8 mouse cellular contexts compared by ENCODE assay signal in genomic region chr4:150909451-150910156, GRCm38 (mm10). TPM values are rescaled to one million over a fixed set of nuclear protein-coding genes. Genes with fewer than 3 reads are reported as not detected.
DNase-seq lines count a peak whose midpoint lies in the region; ATAC-seq and TF ChIP-seq lines count a peak whose summit lies in the region.

No protein-coding gene starts in this region.

- peak overlapping the region; percentile 81 for H3K27ac ChIP-seq in forebrain, postnatal 0 days (ENCODE audit: low read depth, low read length)
- H3K27ac ChIP-seq in lung, embryonic 15.5 days: peak overlapping the region; percentile 82

- H3K4me2 ChIP-seq in forebrain, postnatal 0 days (ENCODE audit: low read depth): peak overlapping the region; percentile 85
- H3K4me2 ChIP-seq in lung, embryonic 15.5 days: peak overlapping the region; percentile 75

- TF ChIP-seq CTCF in G1E (IDR thresholded peaks at IDR 0.05; ENCODE audit: low read depth, low read length): no peak
- peak; percentile 50 for TF ChIP-seq CTCF in forebrain, postnatal 0 days (IDR thresholded peaks at IDR 0.05; ENCODE audit: low read depth)

- WGBS in forebrain, postnatal 0 days: 3% methylated on average over 56 of the region's 56 CpGs
- 0% methylated on average over 56 of the region's 56 CpGs for WGBS in lung, embryonic 15.5 days

- no peaks in the 10 kb centered on the region for H3K27me3 ChIP-seq in G1E (ENCODE audit: insufficient read depth, low read length)
- no peaks in the 10 kb centered on the region for H3K27me3 ChIP-seq in forebrain, postnatal 0 days (ENCODE audit: insufficient read depth, low read length)
- no peaks in the 10 kb centered on the region for H3K27me3 ChIP-seq in lung, embryonic 15.5 days

- H3K9ac ChIP-seq in forebrain, postnatal 0 days: peak overlapping the region; percentile 74
- peak overlapping the region; percentile 89 for H3K9ac ChIP-seq in lung, embryonic 15.5 days

- ATAC-seq in G1E (ENCODE audit: extremely low read depth, insufficient number of reproducible peaks, low FRiP score, poor library complexity, severe bottlenecking): peak; percentile 58
- ATAC-seq in forebrain, postnatal 0 days: peak; percentile 90
- peak; percentile 92 for ATAC-seq in lung, embryonic 15.5 days (ENCODE audit: borderline replicate concordance, extremely low read depth, low FRiP score, low TSS enrichment)

- 0 out of 2 replicates have a peak, but pooled peaks cover 3% of the 10 kb centered on the region for H3K9me3 ChIP-seq in G1E (replicated peaks)
- no peaks in the 10 kb centered on the region for H3K9me3 ChIP-seq in forebrain, postnatal 0 days (ENCODE audit: low read length)
- no peaks in the 10 kb centered on the region for H3K9me3 ChIP-seq in lung, embryonic 15.5 days

- H3K4me3 ChIP-seq in G1E (ENCODE audit: low read depth, low read length): peak overlapping the region; percentile 92
- peak overlapping the region; percentile 73 for H3K4me3 ChIP-seq in forebrain, postnatal 0 days (ENCODE audit: low read depth, low read length)
- peak overlapping the region; percentile 77 for H3K4me3 ChIP-seq in lung, embryonic 15.5 days

- H3K4me1 ChIP-seq in G1E (ENCODE audit: insufficient read depth, low read depth, low read length): peaks cover 70% of the 10 kb centered on the region
- no peaks in the 10 kb centered on the region for H3K4me1 ChIP-seq in forebrain, postnatal 0 days (ENCODE audit: insufficient read depth)
- peaks cover 26% of the 10 kb centered on the region for H3K4me1 ChIP-seq in lung, embryonic 15.5 days

- peaks cover 54% of the 10 kb centered on the region for H3K36me3 ChIP-seq in G1E (replicated peaks)
- H3K36me3 ChIP-seq in forebrain, postnatal 0 days (ENCODE audit: insufficient read depth): peaks cover 22% of the 10 kb centered on the region; the same call in 1 of the 2 replicates
- H3K36me3 ChIP-seq in lung, embryonic 15.5 days: peaks cover 24% of the 10 kb centered on the region

- DNase-seq in G1E (ENCODE audit: low spot score): peak; percentile 95
- peak; percentile 98 to 99 for DNase-seq in cerebellum, adult 18-20 months
- DNase-seq in forebrain, postnatal 0 days: peak; percentile 100
- peak; percentile 99 for DNase-seq in heart, postnatal 4 days
- DNase-seq in layer of hippocampus, adult 8-10 months (ENCODE audit: low spot score in 2 of 2): peak; percentile 95 to 98
- DNase-seq in ovary, adult 18-20 months (ENCODE audit: low spot score): peak; percentile 98
- peak; percentile 99 for DNase-seq in thymus, postnatal 0 days (ENCODE audit: low spot score)

RNA-seq across cellular contexts. Expression of gene Park7, which starts 4.6 kb away (rescaled TPM):
- total RNA-seq in G1E (2014; fragmentation: Nextera tagmentation) (187 and 204 TPM in 2 replicates), G1E (2017) (398 and 402 TPM in 2 replicates)
- 276 and 342 TPM in 2 replicates for polyA plus RNA-seq in G1E (2012)
- total RNA-seq in forebrain, postnatal 0 days (2014; rRNA removed): 197 and 258 TPM in 2 replicates
- polyA plus RNA-seq in forebrain, postnatal 0 days (2015; fragmentation: Nextera tagmentation; extraction: Ambion mirVana): 439 and 481 TPM in 2 replicates
- total RNA-seq in heart, postnatal 4 days (2021): 100 to 1,000 TPM; 187 to 190 TPM
- 100 to 1,000 TPM; 194 to 246 (median 216) TPM for total RNA-seq in layer of hippocampus, adult 8-10 months (2022)
- polyA plus RNA-seq in lung, embryonic 15.5 days (2015; fragmentation: Nextera tagmentation; extraction: Ambion mirVana): 423 and 449 TPM in 2 replicates
- 509 and 526 TPM in 2 replicates for polyA plus RNA-seq in thymus, postnatal 0 days (2015; fragmentation: Nextera tagmentation; extraction: Ambion mirVana)

RNA-seq across cellular contexts. Expression of gene Tnfrsf9, which starts 4.8 kb away (rescaled TPM):
- 13.1 and 20.2 TPM in 2 replicates for total RNA-seq in G1E (2014; fragmentation: Nextera tagmentation)
- 1.1 and 1.7 TPM in 2 replicates for total RNA-seq in G1E (2017)
- 0.25 and 0.47 TPM in 2 replicates for polyA plus RNA-seq in G1E (2012)
- total RNA-seq in forebrain, postnatal 0 days (2014; rRNA removed): 0.19 and 1.2 TPM in 2 replicates
- 0.11 and 0.36 TPM in 2 replicates for polyA plus RNA-seq in forebrain, postnatal 0 days (2015; fragmentation: Nextera tagmentation; extraction: Ambion mirVana)
- under 1 TPM in 1 of 2 experiments, not detected in 1; 0.25 TPM for total RNA-seq in heart, postnatal 4 days (2021)
- 1 to 10 TPM in 1 of 4 experiments, under 1 TPM in 3; 0.52 to 1.0 (median 0.85) TPM for total RNA-seq in layer of hippocampus, adult 8-10 months (2022)
- polyA plus RNA-seq in lung, embryonic 15.5 days (2015; fragmentation: Nextera tagmentation; extraction: Ambion mirVana): 0.26 and 0.29 TPM in 2 replicates
- 8.5 and 9.6 TPM in 2 replicates for polyA plus RNA-seq in thymus, postnatal 0 days (2015; fragmentation: Nextera tagmentation; extraction: Ambion mirVana)

RNA-seq across cellular contexts. Expression of gene Errfi1, which starts 55.9 kb away (rescaled TPM):
- not detected in 2 replicates for total RNA-seq in G1E (2014; fragmentation: Nextera tagmentation)
- total RNA-seq in G1E (2017): 0.05 TPM in 1 of 2 replicates, not detected in the other
- polyA plus RNA-seq in G1E (2012): not detected in 2 replicates
- total RNA-seq in forebrain, postnatal 0 days (2014; rRNA removed): 22.3 and 34.9 TPM in 2 replicates
- polyA plus RNA-seq in forebrain, postnatal 0 days (2015; fragmentation: Nextera tagmentation; extraction: Ambion mirVana): 16.5 and 17.2 TPM in 2 replicates
- total RNA-seq in heart, postnatal 4 days (2021): 10 to 100 TPM; 18.6 to 20.4 TPM
- total RNA-seq in layer of hippocampus, adult 8-10 months (2022): 10 to 100 TPM; 37.7 to 48.8 (median 40.4) TPM
- polyA plus RNA-seq in lung, embryonic 15.5 days (2015; fragmentation: Nextera tagmentation; extraction: Ambion mirVana): 41.7 and 42.7 TPM in 2 replicates
- polyA plus RNA-seq in thymus, postnatal 0 days (2015; fragmentation: Nextera tagmentation; extraction: Ambion mirVana): 15.7 and 16.7 TPM in 2 replicates

Comparison
In these comparisons a context has a peak if more than half of its experiments do, and no peak if none do; other contexts are left out.
1. Peak in every context shown above with its lines: DNase-seq, ATAC-seq, H3K4me3 ChIP-seq and H3K27ac ChIP-seq.
2. RNA of gene Errfi1, which starts 55.9 kb away (total RNA-seq): 37.7 to 48.8 TPM in layer of hippocampus, adult 8-10 months, 22.3 to 34.9 TPM in forebrain, postnatal 0 days and 18.6 to 20.4 TPM in heart, postnatal 4 days; 0.05 TPM in G1E; every median in the first group is over 10 times any median in the second.